Mouse (Mus musculus) spleen, postnatal 4 days (tissue): Measurements from ENCODE around the gene Pnrc2.

Source experiments
- DNase-seq, 2 experiments: peaks; one replicate each; pipeline ENCODE4 v3.0.0; 2022; ENCODE audit warnings: low spot score in 2 of 2

The Pnrc2 gene

GRCm38 (mm10) chr4:135891539-135891938, 17.9 kb upstream of the Pnrc2 start:
- no peak for DNase-seq

GRCm38 (mm10) chr4:135889884-135890283, 16.2 kb upstream of the Pnrc2 start:
- DNase-seq, result peak; percentile 78 to 88

- no peak for DNase-seq
Observed at GRCm38 (mm10) chr4:135889146-135889883, 15.7 kb upstream of the Pnrc2 start.

- peak in 1 of 2 experiments; percentile 54 for DNase-seq
Observed at GRCm38 (mm10) chr4:135888448-135889057, 14.9 kb upstream of the Pnrc2 start.

GRCm38 (mm10) chr4:135886184-135886583, 12.5 kb upstream of the Pnrc2 start:
- peak in 1 of 2 experiments; percentile 8 for DNase-seq

- peak in 1 of 2 experiments; percentile 56 for DNase-seq
Observed at GRCm38 (mm10) chr4:135885676-135886075, 12.0 kb upstream of the Pnrc2 start.

GRCm38 (mm10) chr4:135884531-135884930, 10.9 kb upstream of the Pnrc2 start:
- DNase-seq, result no peak

GRCm38 (mm10) chr4:135883881-135884516, 10.3 kb upstream of the Pnrc2 start:
- DNase-seq, result peak in 1 of 2 experiments; percentile 58

- DNase-seq, result peak in 1 of 2 experiments; percentile 57
Observed at GRCm38 (mm10) chr4:135883401-135883851, 9.8 kb upstream of the Pnrc2 start.

- DNase-seq, result no peak
Observed at GRCm38 (mm10) chr4:135882023-135882422, 8.4 kb upstream of the Pnrc2 start.

- no peak for DNase-seq
Observed at GRCm38 (mm10) chr4:135880576-135880975, 6.9 kb upstream of the Pnrc2 start.

- DNase-seq, result peak in 1 of 2 experiments; percentile 57
Observed at GRCm38 (mm10) chr4:135880018-135880417, 6.4 kb upstream of the Pnrc2 start.

- no peak for DNase-seq
Observed at GRCm38 (mm10) chr4:135879021-135879420, 5.4 kb upstream of the Pnrc2 start.

GRCm38 (mm10) chr4:135877742-135878141, 4.1 kb upstream of the Pnrc2 start:
- DNase-seq, result no peak

- peak; percentile 75 to 84 for DNase-seq
Observed at GRCm38 (mm10) chr4:135876583-135877020, 3.0 kb upstream of the Pnrc2 start.

GRCm38 (mm10) chr4:135875991-135876582, 2.4 kb upstream of the Pnrc2 start:
- peak; percentile 76 to 86 for DNase-seq

- peak in 1 of 2 experiments; percentile 61 for DNase-seq
Observed at GRCm38 (mm10) chr4:135875546-135875945, 1.9 kb upstream of the Pnrc2 start.

- DNase-seq, result peak in 1 of 2 experiments; percentile 68
Observed at GRCm38 (mm10) chr4:135874564-135875535, 1.2 kb upstream of the Pnrc2 start.

GRCm38 (mm10) chr4:135872589-135873391, 860 bp downstream of the Pnrc2 start:
- DNase-seq, result peak in 1 of 2 experiments; percentile 57

GRCm38 (mm10) chr4:135872015-135872414, 1.6 kb downstream of the Pnrc2 start:
- peak in 1 of 2 experiments; percentile 8 for DNase-seq
